Mouse (Mus musculus): ENCODE data around the gene Olfr472. TPM values are rescaled to one million over a fixed set of nuclear protein-coding genes. Genes with fewer than 3 reads are reported as not detected.
"Not testable (repeated sequence)": the region's sequence is repeated elsewhere in the genome, so short reads cannot be mapped to it uniquely, and the experiment has no call there.

The Olfr472 gene
- polyA plus RNA-seq (2015; fragmentation: Nextera tagmentation; extraction: Ambion mirVana) = not detected in 2 replicates

- no peak within 1 kb of the TSS for H3K4me3 ChIP-seq
- H3K4me2 ChIP-seq = no peak within 1 kb of the TSS
- no peaks in the 10 kb centered on the region for H3K36me3 ChIP-seq (replicated peaks)
- ATAC-seq (replicated peaks) = no peak
- no peaks in the 10 kb centered on the region for H3K4me1 ChIP-seq
- H3K9ac ChIP-seq = no peak within 1 kb of the TSS
- H3K9me3 ChIP-seq = no peaks in the 10 kb centered on the region
- no peaks in the 10 kb centered on the region for H3K27me3 ChIP-seq (replicated peaks)
- no peak within 1 kb of the TSS for H3K27ac ChIP-seq
Measured at GRCm38 (mm10) chr7:107897602-107898001, at the start of gene Olfr472. Gene Olfr472 (plus strand): TSS chr7:107897902.

- H3K4me3 ChIP-seq = no peak within 1 kb of the TSS
- H3K36me3 ChIP-seq (replicated peaks) = no peaks in the 10 kb centered on the region
- no peak within 1 kb of the TSS for H3K9ac ChIP-seq
- no peaks in the 10 kb centered on the region for H3K27me3 ChIP-seq (replicated peaks)
- WGBS = 100% methylated on average over 1 of the region's 1 CpGs
- no peak within 1 kb of the TSS for H3K27ac ChIP-seq
- no peak within 1 kb of the TSS for H3K4me2 ChIP-seq
- H3K4me1 ChIP-seq = no peaks in the 10 kb centered on the region
- H3K9me3 ChIP-seq = no peaks in the 10 kb centered on the region
- no peak for ATAC-seq (replicated peaks)
Measured at GRCm38 (mm10) chr7:107930146-107930545, 32.4 kb downstream of the Olfr472 start, which contains the start of gene Olfr473. Gene Olfr473 (plus strand): TSS chr7:107930446.

- not testable (repeated sequence) for ATAC-seq (replicated peaks); H3K27me3 ChIP-seq (replicated peaks); H3K9me3 ChIP-seq; H3K4me3 ChIP-seq; H3K4me1 ChIP-seq; H3K9ac ChIP-seq; H3K27ac ChIP-seq; H3K4me2 ChIP-seq; H3K36me3 ChIP-seq (replicated peaks)
- WGBS = 94% methylated on average over 12 of the region's 12 CpGs
Measured at GRCm38 (mm10) chr7:107952539-107952938, 54.8 kb downstream of the Olfr472 start.

GRCm38 (mm10) chr7:107954343-107954742 is 56.6 kb downstream of the Olfr472 start, which contains the start of gene Olfr474:
Gene Olfr474 (plus strand): TSS chr7:107954643.
- no peak within 1 kb of the TSS for H3K27ac ChIP-seq
- no peaks in the 10 kb centered on the region for H3K27me3 ChIP-seq (replicated peaks)
- H3K4me2 ChIP-seq = no peak within 1 kb of the TSS
- no peaks in the 10 kb centered on the region for H3K4me1 ChIP-seq
- WGBS = 85% methylated on average over 1 of the region's 1 CpGs
- H3K9ac ChIP-seq = no peak within 1 kb of the TSS
- H3K36me3 ChIP-seq (replicated peaks) = no peaks in the 10 kb centered on the region
- no peak within 1 kb of the TSS for H3K4me3 ChIP-seq
- no peak for ATAC-seq (replicated peaks)
- H3K9me3 ChIP-seq = no peaks in the 10 kb centered on the region

Other genes starting within 250 kb of the Olfr472 start
- 0.19 TPM in 2 replicates for gene Cyb5r2, start 139.9 kb upstream of the Olfr472 start, polyA plus RNA-seq (2015; fragmentation: Nextera tagmentation; extraction: Ambion mirVana)
- gene Ovch2, start 96.7 kb upstream of the Olfr472 start, polyA plus RNA-seq (2015; fragmentation: Nextera tagmentation; extraction: Ambion mirVana) = not detected in 2 replicates
- gene Olfr467, start 85.6 kb upstream of the Olfr472 start, polyA plus RNA-seq (2015; fragmentation: Nextera tagmentation; extraction: Ambion mirVana) = not detected in 2 replicates
- not detected in 2 replicates for gene Olfr469, start 72.4 kb upstream of the Olfr472 start, polyA plus RNA-seq (2015; fragmentation: Nextera tagmentation; extraction: Ambion mirVana)
- not detected in 2 replicates for gene Olfr470, start 50.4 kb upstream of the Olfr472 start, polyA plus RNA-seq (2015; fragmentation: Nextera tagmentation; extraction: Ambion mirVana)
- not detected in 2 replicates for gene Olfr473, start 32.5 kb downstream of the Olfr472 start, polyA plus RNA-seq (2015; fragmentation: Nextera tagmentation; extraction: Ambion mirVana)
- not detected in 2 replicates for gene Olfr474, start 56.7 kb downstream of the Olfr472 start, polyA plus RNA-seq (2015; fragmentation: Nextera tagmentation; extraction: Ambion mirVana)
- gene Olfr476, start 66.9 kb downstream of the Olfr472 start, polyA plus RNA-seq (2015; fragmentation: Nextera tagmentation; extraction: Ambion mirVana) = not detected in 2 replicates
- gene Olfr477, start 88.8 kb downstream of the Olfr472 start, polyA plus RNA-seq (2015; fragmentation: Nextera tagmentation; extraction: Ambion mirVana) = not detected in 2 replicates
- not detected in 2 replicates for gene Olfr478, start 136.1 kb downstream of the Olfr472 start, polyA plus RNA-seq (2015; fragmentation: Nextera tagmentation; extraction: Ambion mirVana)
- not detected in 2 replicates for gene Olfr479, start 152.8 kb downstream of the Olfr472 start, polyA plus RNA-seq (2015; fragmentation: Nextera tagmentation; extraction: Ambion mirVana)
- gene Olfr480, start 169.4 kb downstream of the Olfr472 start, polyA plus RNA-seq (2015; fragmentation: Nextera tagmentation; extraction: Ambion mirVana) = not detected in 2 replicates
- not detected in 2 replicates for gene Olfr481, start 182.0 kb downstream of the Olfr472 start, polyA plus RNA-seq (2015; fragmentation: Nextera tagmentation; extraction: Ambion mirVana)
- gene Olfr482, start 199.7 kb downstream of the Olfr472 start, polyA plus RNA-seq (2015; fragmentation: Nextera tagmentation; extraction: Ambion mirVana) = 0.09 TPM in 1 of 2 replicates, not detected in the other
- not detected in 2 replicates for gene Olfr483, start 202.9 kb downstream of the Olfr472 start, polyA plus RNA-seq (2015; fragmentation: Nextera tagmentation; extraction: Ambion mirVana)
- gene Olfr484, start 229.5 kb downstream of the Olfr472 start, polyA plus RNA-seq (2015; fragmentation: Nextera tagmentation; extraction: Ambion mirVana) = not detected in 2 replicates